Mouse (Mus musculus) stomach, postnatal 0 days (tissue): Measurements from ENCODE around the gene Gpm6b.

Source experiments
- CTCF ChIP-seq: IDR thresholded peaks from 2 replicates; pipeline ENCODE4 v1.5.1; 2016; ENCODE audit warnings: antibody characterized with exemption, low read depth, mild to moderate bottlenecking, moderate library complexity
- EP300 ChIP-seq: optimal IDR thresholded peaks from 2 replicates; pipeline ENCODE3; 2016; ENCODE audit warnings: antibody characterized with exemption

GRCm38 (mm10) chrX:166199812-166200211 lies 38.9 kb upstream of the Gpm6b start:
- no peak for TF ChIP-seq CTCF
- no peak for TF ChIP-seq EP300
